Comparison of ENCODE assay signal across 28 mouse cellular contexts in genomic region chr4:118958812-118959211, GRCm38 (mm10). TPM values are rescaled to one million over a fixed set of nuclear protein-coding genes. Genes with fewer than 3 reads are reported as not detected.
DNase-seq lines count a peak whose midpoint lies in the region; ATAC-seq lines count a peak whose summit lies in the region.
"Had no signal": no experiment of that assay in that cellular context is flagged by ENCODE, and none has a peak within 500 bp of the region (broad histone marks: within the 10 kb centered on the region; RNA-seq: fewer than 3 reads in every experiment).

No protein-coding gene starts in this region.

- intact Hi-C loops in heart, postnatal 25 days (cut with DNase I) = no loop called here

- H3K4me2 ChIP-seq in heart, embryonic 12.5 days = no peak overlapping the region
- H3K4me2 ChIP-seq in limb, embryonic 11.5 days (ENCODE audit: low read depth, severe bottlenecking) = no peak overlapping the region

- H3K27me3 ChIP-seq in heart, embryonic 10.5 days (ENCODE audit: insufficient read depth, poor library complexity, severe bottlenecking) = no peaks in the 10 kb centered on the region; the same call in 1 of the 2 replicates
- H3K27me3 ChIP-seq in heart, embryonic 12.5 days (replicated peaks) = no peaks in the 10 kb centered on the region
- no peaks in the 10 kb centered on the region for H3K27me3 ChIP-seq in limb, embryonic 10.5 days (ENCODE audit: low read depth, poor library complexity, severe bottlenecking)
- no peaks in the 10 kb centered on the region for H3K27me3 ChIP-seq in limb, embryonic 11.5 days (ENCODE audit: control insufficient read depth, insufficient read depth, low read length)
- H3K27me3 ChIP-seq: CH12.LX had no signal

- no peak overlapping the region for H3K4me3 ChIP-seq in heart, embryonic 10.5 days
- no peak overlapping the region for H3K4me3 ChIP-seq in heart, embryonic 12.5 days
- H3K4me3 ChIP-seq in limb, embryonic 10.5 days = no peak overlapping the region
- no peak overlapping the region for H3K4me3 ChIP-seq in limb, embryonic 11.5 days (ENCODE audit: low read depth, low read length)

- no peak for ATAC-seq in heart, embryonic 12.5 days (ENCODE audit: insufficient number of reproducible peaks, low FRiP score)
- ATAC-seq in limb, embryonic 11.5 days (ENCODE audit: insufficient number of reproducible peaks, low FRiP score, low TSS enrichment, low read depth) = no peak
- ATAC-seq: activated CD4-positive, CD25-positive, alpha-beta regulatory T cell, adult 4 months; CD4-positive, CD25-positive, alpha-beta regulatory T cell, adult 4 months; Patski had no signal

- H3K36me3 ChIP-seq in heart, embryonic 10.5 days = no peaks in the 10 kb centered on the region
- H3K36me3 ChIP-seq in heart, embryonic 12.5 days = no peaks in the 10 kb centered on the region
- no peaks in the 10 kb centered on the region for H3K36me3 ChIP-seq in limb, embryonic 10.5 days
- H3K36me3 ChIP-seq in limb, embryonic 11.5 days (ENCODE audit: control insufficient read depth, insufficient read depth, low read length) = no peaks in the 10 kb centered on the region
- H3K36me3 ChIP-seq: G1E had no signal

- no peaks in the 10 kb centered on the region for H3K4me1 ChIP-seq in heart, embryonic 10.5 days
- H3K4me1 ChIP-seq in heart, embryonic 12.5 days (replicated peaks) = no peaks in the 10 kb centered on the region
- H3K4me1 ChIP-seq in limb, embryonic 10.5 days = no peaks in the 10 kb centered on the region
- H3K4me1 ChIP-seq in limb, embryonic 11.5 days (ENCODE audit: control insufficient read depth, insufficient read depth, low read length) = no peaks in the 10 kb centered on the region

- 81% methylated on average over 7 of the region's 7 CpGs for WGBS in heart, embryonic 10.5 days
- 75% methylated on average over 7 of the region's 7 CpGs for WGBS in heart, embryonic 12.5 days
- WGBS in limb, embryonic 10.5 days = 89% methylated on average over 7 of the region's 7 CpGs
- 90% methylated on average over 7 of the region's 7 CpGs for WGBS in limb, embryonic 11.5 days

- no peak overlapping the region for H3K9ac ChIP-seq in heart, embryonic 12.5 days
- no peak overlapping the region for H3K9ac ChIP-seq in limb, embryonic 11.5 days (ENCODE audit: low read length)

- peak; percentile 51 for DNase-seq in heart, adult 11 months
- no peak for DNase-seq in heart, postnatal 25 days (ENCODE audit: low spot score)
- DNase-seq in heart, embryonic 10.5 days (ENCODE audit: low spot score) = peak; percentile 58
- peak; percentile 3 for DNase-seq in limb, embryonic 10.5 days (ENCODE audit: low spot score)
- DNase-seq in limb, embryonic 11.5 days (ENCODE audit: low spot score) = peak; percentile 13
- no peak for DNase-seq in adrenal gland, postnatal 4 days (ENCODE audit: low spot score in 2 of 2)
- DNase-seq in ovary, postnatal 14 days (ENCODE audit: low spot score) = no peak
- DNase-seq: adrenal gland, adult 2 months; adrenal gland, adult 8-10 months; adrenal gland, postnatal 10 days; adrenal gland, postnatal 14 days; adrenal gland, postnatal 25 days; adrenal gland, postnatal 36 days; B cell, adult 2 months; cerebellum, adult 11 months; cerebellum, adult 11-12 months; cerebellum, adult 18-20 months had no signal

- H3K27ac ChIP-seq in heart, embryonic 10.5 days = no peak overlapping the region
- H3K27ac ChIP-seq in heart, embryonic 12.5 days (ENCODE audit: poor library complexity, severe bottlenecking) = no peak overlapping the region
- no peak overlapping the region for H3K27ac ChIP-seq in limb, embryonic 10.5 days
- no peak overlapping the region for H3K27ac ChIP-seq in limb, embryonic 11.5 days (replicated peaks; ENCODE audit: low read depth, low read length)

- H3K9me3 ChIP-seq in heart, embryonic 10.5 days = no peaks in the 10 kb centered on the region
- H3K9me3 ChIP-seq in heart, embryonic 12.5 days (replicated peaks) = no peaks in the 10 kb centered on the region
- H3K9me3 ChIP-seq in limb, embryonic 10.5 days (replicated peaks) = no peaks in the 10 kb centered on the region
- H3K9me3 ChIP-seq in limb, embryonic 11.5 days (ENCODE audit: control insufficient read depth, low read length) = no peaks in the 10 kb centered on the region
- H3K9me3 ChIP-seq: G1E had no signal

RNA-seq across cellular contexts. Expression of gene Lao1, which starts 2.6 kb away (rescaled TPM):
- under 1 TPM; 0.18 to 0.34 TPM for total RNA-seq in heart, postnatal 25 days (2021)
- not detected in 2 replicates for polyA plus RNA-seq in heart, embryonic 10.5 days (2016; fragmentation: Nextera tagmentation; extraction: Ambion mirVana)
- not detected in 2 replicates for polyA plus RNA-seq in heart, embryonic 12.5 days (2016; fragmentation: Nextera tagmentation; extraction: Ambion mirVana)
- not detected in 2 replicates for polyA plus RNA-seq in limb, embryonic 10.5 days (2016; fragmentation: Nextera tagmentation; extraction: Ambion mirVana)
- polyA plus RNA-seq in limb, embryonic 11.5 days (2014; fragmentation: Nextera tagmentation; extraction: Ambion mirVana) = not detected in 2 replicates
- not detected for total RNA-seq in adrenal gland, postnatal 4 days (2021)
- total RNA-seq: adrenal gland, adult 18-20 months; adrenal gland, adult 8-10 months; adrenal gland, postnatal 25 days; ES-E14; G1E; MEL had no signal
- polyA plus RNA-seq: activated CD4-positive, CD25-positive, alpha-beta regulatory T cell, adult 4 months; adrenal gland, adult 2 months; brain, embryonic 14.5 days; C2C12; CD4-positive, CD25-positive, alpha-beta regulatory T cell, adult 4 months; G1E; Patski had no signal

RNA-seq across cellular contexts. Expression of gene Olfr1328, which starts 20.4 kb away (rescaled TPM):
- total RNA-seq in heart, postnatal 25 days (2021) = not detected
- polyA plus RNA-seq in heart, embryonic 10.5 days (2016; fragmentation: Nextera tagmentation; extraction: Ambion mirVana) = 0.05 TPM in 1 of 2 replicates, not detected in the other
- not detected in 2 replicates for polyA plus RNA-seq in heart, embryonic 12.5 days (2016; fragmentation: Nextera tagmentation; extraction: Ambion mirVana)
- not detected in 2 replicates for polyA plus RNA-seq in limb, embryonic 10.5 days (2016; fragmentation: Nextera tagmentation; extraction: Ambion mirVana)
- polyA plus RNA-seq in limb, embryonic 11.5 days (2014; fragmentation: Nextera tagmentation; extraction: Ambion mirVana) = not detected in 2 replicates
- not detected for total RNA-seq in adrenal gland, postnatal 4 days (2021)
- total RNA-seq: adrenal gland, adult 18-20 months; adrenal gland, adult 2 months; adrenal gland, adult 8-10 months; adrenal gland, postnatal 10 days; adrenal gland, postnatal 14 days; adrenal gland, postnatal 25 days; adrenal gland, postnatal 36 days; ES-E14; MEL had no signal
- polyA plus RNA-seq: activated CD4-positive, CD25-positive, alpha-beta regulatory T cell, adult 4 months; adrenal gland, adult 2 months; brain, embryonic 14.5 days; C2C12; CD4-positive, CD25-positive, alpha-beta regulatory T cell, adult 4 months; G1E; Patski had no signal

RNA-seq across cellular contexts. Expression of gene Olfr1329, which starts 41.5 kb away (rescaled TPM):
- not detected for total RNA-seq in heart, postnatal 25 days (2021)
- not detected in 2 replicates for polyA plus RNA-seq in heart, embryonic 10.5 days (2016; fragmentation: Nextera tagmentation; extraction: Ambion mirVana)
- not detected in 2 replicates for polyA plus RNA-seq in heart, embryonic 12.5 days (2016; fragmentation: Nextera tagmentation; extraction: Ambion mirVana)
- not detected in 2 replicates for polyA plus RNA-seq in limb, embryonic 10.5 days (2016; fragmentation: Nextera tagmentation; extraction: Ambion mirVana)
- not detected in 2 replicates for polyA plus RNA-seq in limb, embryonic 11.5 days (2014; fragmentation: Nextera tagmentation; extraction: Ambion mirVana)
- total RNA-seq in adrenal gland, postnatal 4 days (2021) = not detected
- total RNA-seq: adrenal gland, adult 18-20 months; adrenal gland, adult 2 months; adrenal gland, adult 8-10 months; adrenal gland, postnatal 10 days; adrenal gland, postnatal 14 days; adrenal gland, postnatal 25 days; adrenal gland, postnatal 36 days; ES-E14; MEL had no signal
- polyA plus RNA-seq: activated CD4-positive, CD25-positive, alpha-beta regulatory T cell, adult 4 months; adrenal gland, adult 2 months; brain, embryonic 14.5 days; C2C12; CD4-positive, CD25-positive, alpha-beta regulatory T cell, adult 4 months; G1E; Patski had no signal

Comparison
In these comparisons a context has a peak if more than half of its experiments do, and no peak if none do; other contexts are left out.
1. DNase-seq: peak in heart, adult 11 months (single experiment), heart, embryonic 10.5 days (single experiment), limb, embryonic 10.5 days (single experiment) and limb, embryonic 11.5 days (single experiment); none in heart, postnatal 25 days (single experiment), adrenal gland, postnatal 4 days (0 of 2) and ovary, postnatal 14 days (single experiment).